Mouse (Mus musculus): Measurements from ENCODE around the gene Mrpl53. TPM values are rescaled to one million over a fixed set of nuclear protein-coding genes. Genes with fewer than 3 reads are reported as not detected.

The Mrpl53 gene
- polyA plus RNA-seq, 1 experiment from 2014 or later, result 132 TPM

DNA sequence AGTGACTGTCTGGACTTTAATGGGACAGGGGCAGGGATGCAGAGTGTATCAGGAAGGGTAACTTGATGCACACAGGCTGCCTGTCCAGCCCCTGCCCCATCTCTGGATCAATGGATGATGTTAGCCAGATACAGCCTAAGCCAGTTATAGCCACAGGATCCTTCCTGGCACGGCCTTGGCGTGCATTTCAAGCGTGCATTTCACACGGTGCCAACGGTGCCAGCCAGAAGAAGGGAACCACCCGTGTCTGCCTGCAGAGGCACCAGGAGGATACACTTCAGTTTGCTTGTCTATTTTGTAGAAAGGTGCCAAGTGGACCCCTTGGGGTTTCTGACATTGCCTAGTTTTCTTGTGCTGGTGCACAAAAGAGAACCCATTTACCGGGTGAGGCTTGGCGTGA is 31.2 kb downstream of the Mrpl53 start:
- 0 out of 2 replicates have a peak, but pooled peaks cover 5% of the 10 kb centered on the region for H3K27me3 ChIP-seq
- WGBS, result 89% methylated on average over 8 of the region's 8 CpGs
- peak overlapping the region; percentile 0; the same call in 1 of the 2 replicates for H3K4me2 ChIP-seq (replicated peaks)
- no peaks in the 10 kb centered on the region for H3K36me3 ChIP-seq
- no peak overlapping the region for H3K9ac ChIP-seq
- no peak overlapping the region for H3K4me3 ChIP-seq
- H3K9me3 ChIP-seq, result no peaks in the 10 kb centered on the region
- no peak overlapping the region for H3K27ac ChIP-seq
- no peak for ATAC-seq (ENCODE audit: insufficient number of reproducible peaks, insufficient read depth, low FRiP score, low TSS enrichment)
- peaks cover 57% of the 10 kb centered on the region for H3K4me1 ChIP-seq

DNA sequence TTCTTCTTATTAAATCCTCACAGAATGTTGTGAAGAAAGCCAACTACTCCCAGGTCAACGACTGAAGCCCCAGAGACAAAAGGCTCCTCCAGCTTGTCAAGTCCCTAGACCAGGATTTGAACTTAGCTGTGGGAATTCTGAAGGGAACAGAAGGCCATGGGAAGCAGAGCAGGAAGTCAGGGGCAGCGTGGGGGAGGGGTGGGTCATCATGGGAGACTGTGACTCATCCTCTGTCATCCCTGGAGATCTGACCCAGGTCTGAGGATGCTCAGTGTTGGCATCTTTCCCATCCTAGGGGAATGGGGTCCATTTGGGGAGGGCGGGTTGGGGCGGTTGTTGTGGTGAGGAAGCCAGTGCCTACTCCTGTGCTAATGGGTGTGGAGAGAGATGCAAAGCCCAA is 32.8 kb downstream of the Mrpl53 start:
- Histone ChIP-seq H3K36me3 (peaks cover 5% of the 10 kb centered on the region; the same call in 1 of the 2 replicates), H3K9me3 (no peaks in the 10 kb centered on the region), H3K4me2 (replicated peaks) (peak overlapping the region; percentile 74), H3K27me3 (0 out of 2 replicates have a peak, but pooled peaks cover 5% of the 10 kb centered on the region), H3K9ac (peak overlapping the region; percentile 61), H3K27ac (no peak overlapping the region), H3K4me1 (peaks cover 41% of the 10 kb centered on the region), H3K4me3 (peak overlapping the region; percentile 35)
- WGBS, result 35% methylated on average over 4 of the region's 4 CpGs
- ATAC-seq (ENCODE audit: insufficient number of reproducible peaks, insufficient read depth, low FRiP score, low TSS enrichment), result no peak

DNA sequence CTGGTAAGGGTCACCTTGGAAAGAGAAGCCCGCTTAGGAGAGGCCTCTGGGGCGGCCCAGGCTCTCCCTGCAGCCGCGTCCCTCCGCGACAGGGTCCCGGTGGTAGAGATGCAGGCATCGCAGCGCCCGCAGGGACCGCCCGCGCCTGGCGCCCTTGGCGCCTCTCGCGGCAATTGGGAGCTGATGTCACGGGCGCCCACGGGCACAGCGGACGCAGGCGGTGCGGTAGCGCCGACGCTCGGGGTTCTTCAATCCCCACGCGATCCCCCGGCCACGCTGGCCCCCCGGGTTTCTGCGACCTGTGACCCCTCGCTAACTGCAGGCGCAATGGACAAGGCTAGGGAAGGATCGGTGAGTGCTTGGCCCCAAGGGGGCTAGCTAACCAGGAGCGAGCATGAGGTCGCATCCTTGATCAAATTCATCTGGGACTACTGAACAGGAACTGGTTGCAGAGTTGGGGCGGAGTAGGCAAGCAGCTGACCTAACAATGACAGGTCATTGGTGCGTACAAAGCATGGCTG is 33.4 kb downstream of the Mrpl53 start:
- no peak for ATAC-seq (ENCODE audit: insufficient number of reproducible peaks, insufficient read depth, low FRiP score, low TSS enrichment)
- H3K36me3 ChIP-seq, result peaks cover 11% of the 10 kb centered on the region
- H3K4me1 ChIP-seq, result peaks cover 39% of the 10 kb centered on the region
- peak overlapping the region; percentile 61 for H3K9ac ChIP-seq
- H3K4me2 ChIP-seq (replicated peaks), result peak overlapping the region; percentile 74
- H3K27me3 ChIP-seq, result 0 out of 2 replicates have a peak, but pooled peaks cover 5% of the 10 kb centered on the region
- no peaks in the 10 kb centered on the region for H3K9me3 ChIP-seq
- 2% methylated on average over 41 of the region's 41 CpGs for WGBS
- no peak overlapping the region for H3K27ac ChIP-seq
- H3K4me3 ChIP-seq, result peak overlapping the region; percentile 35

DNA sequence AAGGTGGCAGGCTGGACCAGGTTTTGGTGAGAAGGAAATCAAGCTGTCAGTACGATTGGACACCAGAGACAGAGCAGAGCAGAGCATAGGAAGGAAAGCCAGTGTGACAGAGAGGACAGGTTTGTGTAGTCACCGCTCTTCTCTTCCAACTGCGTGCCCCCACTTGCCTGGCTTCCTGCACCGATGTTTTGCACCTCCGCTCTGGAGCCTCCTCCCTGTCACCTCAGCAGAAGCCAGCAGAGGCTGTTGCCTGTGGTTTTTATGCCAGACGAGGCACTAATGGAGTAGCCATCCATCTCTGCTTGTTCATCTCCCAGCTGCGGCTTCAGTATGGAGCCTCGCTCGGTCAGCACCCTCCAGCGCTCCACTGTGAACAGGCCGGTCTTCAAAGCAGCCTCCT is 34.0 kb downstream of the Mrpl53 start:
- H3K9ac ChIP-seq, result no peak overlapping the region
- no peak for ATAC-seq (ENCODE audit: insufficient number of reproducible peaks, insufficient read depth, low FRiP score, low TSS enrichment)
- peak overlapping the region; percentile 74 for H3K4me2 ChIP-seq (replicated peaks)

DNA sequence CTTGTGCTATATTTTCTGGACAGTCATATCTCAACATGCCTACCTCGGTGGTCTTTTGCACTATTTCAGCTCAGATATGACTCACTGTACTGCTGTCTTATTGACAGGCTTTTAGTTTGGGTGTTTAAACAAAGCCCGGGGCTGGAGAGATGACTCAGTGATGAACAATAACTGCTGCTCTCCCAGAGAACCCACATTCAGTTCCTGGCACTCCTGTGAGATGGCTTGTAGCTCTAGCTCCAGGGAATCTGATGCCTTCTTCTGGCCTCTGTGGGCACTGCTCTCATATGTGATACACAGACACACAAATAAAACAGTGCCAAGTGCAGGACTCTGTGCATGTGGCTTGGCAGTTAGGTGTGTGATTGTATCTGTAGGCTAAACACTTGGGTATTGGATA is 36.4 kb downstream of the Mrpl53 start:
- no peak overlapping the region for H3K27ac ChIP-seq
- H3K27me3 ChIP-seq, result 0 out of 2 replicates have a peak, but pooled peaks cover 5% of the 10 kb centered on the region
- H3K4me1 ChIP-seq, result peaks cover 18% of the 10 kb centered on the region
- peaks cover 40% of the 10 kb centered on the region for H3K36me3 ChIP-seq
- no peak for ATAC-seq (ENCODE audit: insufficient number of reproducible peaks, insufficient read depth, low FRiP score, low TSS enrichment)
- H3K4me2 ChIP-seq (replicated peaks), result no peak overlapping the region
- no peaks in the 10 kb centered on the region for H3K9me3 ChIP-seq
- H3K9ac ChIP-seq, result no peak overlapping the region
- WGBS, result 82% methylated on average over 2 of the region's 2 CpGs
- no peak overlapping the region for H3K4me3 ChIP-seq

More for the DNA sequence above, 34.0 kb downstream of the Mrpl53 start:
- Histone ChIP-seq H3K4me3 (no peak overlapping the region), H3K4me1 (peaks cover 39% of the 10 kb centered on the region), H3K27me3 (0 out of 2 replicates have a peak, but pooled peaks cover 5% of the 10 kb centered on the region), H3K9me3 (no peaks in the 10 kb centered on the region), H3K36me3 (peaks cover 17% of the 10 kb centered on the region), H3K27ac (no peak overlapping the region)
- 57% methylated on average over 11 of the region's 11 CpGs for WGBS

DNA sequence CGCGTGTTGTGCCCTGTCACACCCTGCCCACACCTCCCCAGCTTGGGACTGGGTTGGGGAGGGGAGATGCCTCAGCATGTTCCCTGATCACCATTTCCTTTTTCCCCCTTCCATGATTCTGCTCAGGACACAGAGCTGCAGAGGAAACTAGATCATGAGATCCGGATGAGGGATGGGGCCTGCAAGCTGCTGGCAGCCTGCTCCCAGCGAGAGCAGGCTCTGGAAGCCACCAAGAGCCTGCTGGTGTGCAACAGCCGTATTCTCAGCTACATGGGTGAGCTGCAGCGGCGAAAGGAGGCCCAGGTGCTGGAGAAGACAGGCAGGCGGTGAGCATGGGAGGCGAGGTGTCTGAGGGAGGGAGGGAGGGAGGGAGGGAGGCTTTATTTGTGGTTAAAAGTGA is 37.0 kb downstream of the Mrpl53 start:
- 0 out of 2 replicates have a peak overlapping the region, but pooled peaks have one; percentile 17 for H3K9ac ChIP-seq
- H3K4me3 ChIP-seq, result no peak overlapping the region
- H3K4me1 ChIP-seq, result peaks cover 18% of the 10 kb centered on the region
- H3K36me3 ChIP-seq, result peaks cover 46% of the 10 kb centered on the region
- H3K9me3 ChIP-seq, result no peaks in the 10 kb centered on the region
- H3K4me2 ChIP-seq (replicated peaks), result no peak overlapping the region
- no peak overlapping the region for H3K27ac ChIP-seq
- ATAC-seq (ENCODE audit: insufficient number of reproducible peaks, insufficient read depth, low FRiP score, low TSS enrichment), result no peak
- 0 out of 2 replicates have a peak, but pooled peaks cover 5% of the 10 kb centered on the region for H3K27me3 ChIP-seq
- 79% methylated on average over 9 of the region's 9 CpGs for WGBS

GRCm38 (mm10) chr6:83147280-83147679 is 38.4 kb downstream of the Mrpl53 start:
- peaks cover 9% of the 10 kb centered on the region for H3K4me1 ChIP-seq
- H3K9me3 ChIP-seq, result no peaks in the 10 kb centered on the region
- peaks cover 60% of the 10 kb centered on the region for H3K36me3 ChIP-seq
- H3K4me3 ChIP-seq, result no peak overlapping the region
- H3K4me2 ChIP-seq (replicated peaks), result no peak overlapping the region
- no peak overlapping the region for H3K9ac ChIP-seq
- 59% methylated on average over 7 of the region's 7 CpGs for WGBS
- no peak overlapping the region for H3K27ac ChIP-seq
- no peak for ATAC-seq (ENCODE audit: insufficient number of reproducible peaks, insufficient read depth, low FRiP score, low TSS enrichment)
- no peaks in the 10 kb centered on the region for H3K27me3 ChIP-seq

DNA sequence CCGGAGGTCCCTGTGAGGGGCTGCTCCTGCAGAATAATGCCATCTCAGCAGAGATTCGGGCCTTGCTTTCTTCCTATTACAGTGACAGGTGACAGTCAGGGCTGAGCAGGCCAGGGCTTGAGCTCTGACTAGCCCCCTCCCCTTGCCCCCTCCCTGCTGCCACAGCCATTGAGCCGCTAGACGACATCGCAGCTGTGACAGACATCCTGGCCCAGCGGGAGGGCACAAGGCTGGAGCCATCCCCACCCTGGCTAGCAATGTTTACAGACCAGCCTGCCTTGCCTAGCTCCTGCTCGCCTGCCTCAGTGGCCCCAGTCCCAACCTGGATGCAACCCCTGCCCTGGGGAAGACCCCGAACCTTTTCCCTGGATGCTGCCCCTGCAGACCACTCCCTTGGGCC is 42.9 kb downstream of the Mrpl53 start:
- Histone ChIP-seq H3K4me1 (peaks cover 16% of the 10 kb centered on the region), H3K9ac (no peak overlapping the region), H3K36me3 (peaks cover 66% of the 10 kb centered on the region), H3K4me2 (replicated peaks) (no peak overlapping the region), H3K9me3 (no peaks in the 10 kb centered on the region), H3K4me3 (no peak overlapping the region), H3K27me3 (no peaks in the 10 kb centered on the region), H3K27ac (peak overlapping the region; percentile 24; the same call in 1 of the 2 replicates)
- 48% methylated on average over 8 of the region's 8 CpGs for WGBS
- no peak for ATAC-seq (ENCODE audit: insufficient number of reproducible peaks, insufficient read depth, low FRiP score, low TSS enrichment)

GRCm38 (mm10) chr6:83153038-83153437 is 44.2 kb downstream of the Mrpl53 start:
- H3K27me3 ChIP-seq, result no peaks in the 10 kb centered on the region
- H3K4me3 ChIP-seq, result no peak overlapping the region
- 83% methylated on average over 12 of the region's 12 CpGs for WGBS
- no peak overlapping the region for H3K27ac ChIP-seq
- H3K9ac ChIP-seq, result no peak overlapping the region
- ATAC-seq (ENCODE audit: insufficient number of reproducible peaks, insufficient read depth, low FRiP score, low TSS enrichment), result no peak
- H3K4me2 ChIP-seq (replicated peaks), result no peak overlapping the region
- H3K4me1 ChIP-seq, result peaks cover 16% of the 10 kb centered on the region
- no peaks in the 10 kb centered on the region for H3K9me3 ChIP-seq
- H3K36me3 ChIP-seq, result peaks cover 52% of the 10 kb centered on the region

GRCm38 (mm10) chr6:83153485-83153884 is 44.6 kb downstream of the Mrpl53 start:
- Histone ChIP-seq H3K4me1 (peaks cover 16% of the 10 kb centered on the region), H3K27me3 (no peaks in the 10 kb centered on the region), H3K9ac (no peak overlapping the region), H3K36me3 (peaks cover 48% of the 10 kb centered on the region), H3K27ac (no peak overlapping the region), H3K4me3 (no peak overlapping the region), H3K9me3 (no peaks in the 10 kb centered on the region), H3K4me2 (replicated peaks) (no peak overlapping the region)
- no peak for ATAC-seq (ENCODE audit: insufficient number of reproducible peaks, insufficient read depth, low FRiP score, low TSS enrichment)
- WGBS, result 68% methylated on average over 5 of the region's 5 CpGs

- Histone ChIP-seq H3K27me3 (peaks cover 9% of the 10 kb centered on the region), H3K4me3 (peak overlapping the region; percentile 55), H3K9me3 (no peaks in the 10 kb centered on the region), H3K4me1 (peaks cover 16% of the 10 kb centered on the region), H3K4me2 (replicated peaks) (peak overlapping the region; percentile 86), H3K27ac (no peak overlapping the region), H3K36me3 (peaks cover 26% of the 10 kb centered on the region; the same call in 1 of the 2 replicates), H3K9ac (peak overlapping the region; percentile 61)
- 8% methylated on average over 23 of the region's 23 CpGs for WGBS
- 0 out of 2 replicates have a peak, but pooled peaks have one; percentile 4 for ATAC-seq (ENCODE audit: insufficient number of reproducible peaks, insufficient read depth, low FRiP score, low TSS enrichment)
Observed at GRCm38 (mm10) chr6:83155552-83156238, 46.9 kb downstream of the Mrpl53 start.

DNA sequence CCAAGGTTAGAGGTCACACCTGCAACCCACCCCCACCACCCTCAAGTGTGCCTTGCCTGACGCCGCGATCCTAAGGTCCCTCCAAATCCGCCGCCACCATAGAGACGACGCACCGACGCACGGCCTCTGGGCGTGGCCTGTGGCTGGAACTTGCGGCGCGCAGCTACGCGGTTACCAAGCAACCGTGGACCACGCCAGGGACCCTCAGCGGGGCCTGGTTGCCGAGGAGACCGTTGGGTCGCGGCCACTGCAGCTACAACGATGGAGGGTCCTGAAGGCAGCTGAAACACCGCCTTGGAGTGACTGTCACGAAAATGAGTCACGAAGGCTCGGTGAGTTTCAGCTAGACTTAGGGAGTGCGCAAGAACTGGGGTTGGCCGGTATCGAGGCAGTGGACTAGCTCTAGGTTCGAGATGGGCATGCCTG is 47.4 kb downstream of the Mrpl53 start, which contains the start of the genes Wdr54 and 1700003E16Rik:
Gene Wdr54, minus strand, starts transcription at position 139 of the 426 bp plus-strand sequence.
Gene 1700003E16Rik, plus strand, starts transcription at position 146 of the 426 bp plus-strand sequence.
- Histone ChIP-seq H3K9ac (peak within 1 kb of the TSS; percentile 61), H3K4me2 (replicated peaks) (peak within 1 kb of the TSS; percentile 86), H3K4me1 (peaks cover 16% of the 10 kb centered on the region), H3K27ac (no peak within 1 kb of the TSS), H3K4me3 (peak within 1 kb of the TSS; percentile 55), H3K9me3 (no peaks in the 10 kb centered on the region), H3K36me3 (peaks cover 21% of the 10 kb centered on the region; the same call in 1 of the 2 replicates), H3K27me3 (peaks cover 15% of the 10 kb centered on the region)
- peak; percentile 83 for ATAC-seq (ENCODE audit: insufficient number of reproducible peaks, insufficient read depth, low FRiP score, low TSS enrichment)
- WGBS, result 1% methylated on average over 32 of the region's 32 CpGs

Measured in embryonic facial prominence, embryonic 12.5 days (tissue).